Mouse (Mus musculus): ENCODE measurements at regions not wholly inside any gene's neighbourhood (a gene's known extent, or its start where the extent isn't known, plus 50 kb on each side); places are given as distances from the start of the nearest gene placed in this dataset.
A peak's percentile ranks its signal among the peaks of the same experiment; 100 is the strongest.

- Histone ChIP-seq H3K4me3 (no peak overlapping the region), H3K27ac (no peak overlapping the region)
- no peak for DNase-seq (ENCODE audit: extremely low spot score in 1 of 2, low spot score in 2 of 2)
- intact Hi-C loops (cut with DNase I) = loop anchor here (5.0 to 10.0 kb wide), 2 partner anchors 330 to 603 kb away; no protein-coding TSS in a partner anchor
- TF ChIP-seq CTCF (IDR thresholded peaks at IDR 0.05) = peak; percentile 31
These were observed 56.4 kb upstream of the Olfr1322 start for GRCm38 (mm10) chrX:49947678-49948077.

Data from left cerebral cortex, adult 2 months (tissue).